Mouse (Mus musculus) 3134 (cell line): Measurements from ENCODE around the gene Rpl7a.
A peak's percentile ranks its signal among the peaks of the same experiment; 100 is the strongest.

ENCODE experiments used
- DNase-seq: peaks from one replicate; pipeline ENCODE4 v3.0.0-alpha.2; 2011; ENCODE audit warnings: low spot score; ENCODE audit not compliant: insufficient read length; ENCODE audit errors: extremely low read depth

The Rpl7a gene

GRCm38 (mm10) chr2:26913416-26914147, 3.0 kb downstream of the Rpl7a start:
- DNase-seq: no peak

DNA sequence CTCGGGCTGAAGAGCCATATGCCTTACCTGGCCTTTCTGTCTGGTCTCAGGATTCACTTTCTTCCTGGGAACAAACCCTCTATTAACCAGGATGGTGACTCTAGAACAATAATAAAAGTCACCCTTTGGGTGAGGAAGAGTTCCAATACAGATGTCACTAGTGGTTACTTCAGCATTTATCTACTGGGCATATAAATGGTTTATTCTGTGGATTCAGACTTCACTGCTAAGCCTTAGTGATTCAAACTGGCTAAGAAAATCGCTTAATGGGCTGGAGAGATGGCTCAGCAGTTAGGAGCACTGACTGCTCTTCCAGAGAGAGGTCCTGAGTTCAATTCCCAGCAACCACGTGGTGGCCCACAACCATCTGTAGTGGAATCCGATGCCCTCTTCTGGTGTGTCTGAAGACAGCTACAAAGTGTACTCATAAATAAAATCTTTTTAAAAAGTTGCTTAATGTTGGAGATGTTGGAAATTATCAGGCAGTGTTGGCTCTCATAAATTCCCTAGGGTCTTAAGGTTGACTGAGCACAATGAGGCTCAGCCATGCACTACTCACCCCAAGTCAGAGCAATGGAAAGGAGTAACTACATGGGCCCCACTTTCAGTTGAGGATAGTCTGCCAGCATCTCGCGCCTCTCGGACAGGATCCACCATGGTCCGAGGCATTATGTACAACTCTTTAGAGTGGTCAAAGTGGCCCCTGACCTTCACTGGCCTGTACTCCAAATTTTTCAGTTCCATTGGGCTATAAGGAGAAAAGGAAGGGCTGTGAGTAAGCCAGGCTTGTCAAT, 3.8 kb downstream of the Rpl7a start:
- no peak for DNase-seq

GRCm38 (mm10) chr2:26915927-26916728, 5.6 kb downstream of the Rpl7a start, which contains the start of the genes Surf2 and Surf1:
Gene Surf2 (plus strand): TSS chr2:26916367.
Gene Surf1 (minus strand): TSS chr2:26916530.
- DNase-seq: peak; percentile 87

GRCm38 (mm10) chr2:26916738-26917137, 6.2 kb downstream of the Rpl7a start:
- DNase-seq: no peak

GRCm38 (mm10) chr2:26919684-26920083, 9.1 kb downstream of the Rpl7a start:
- DNase-seq: no peak

DNA sequence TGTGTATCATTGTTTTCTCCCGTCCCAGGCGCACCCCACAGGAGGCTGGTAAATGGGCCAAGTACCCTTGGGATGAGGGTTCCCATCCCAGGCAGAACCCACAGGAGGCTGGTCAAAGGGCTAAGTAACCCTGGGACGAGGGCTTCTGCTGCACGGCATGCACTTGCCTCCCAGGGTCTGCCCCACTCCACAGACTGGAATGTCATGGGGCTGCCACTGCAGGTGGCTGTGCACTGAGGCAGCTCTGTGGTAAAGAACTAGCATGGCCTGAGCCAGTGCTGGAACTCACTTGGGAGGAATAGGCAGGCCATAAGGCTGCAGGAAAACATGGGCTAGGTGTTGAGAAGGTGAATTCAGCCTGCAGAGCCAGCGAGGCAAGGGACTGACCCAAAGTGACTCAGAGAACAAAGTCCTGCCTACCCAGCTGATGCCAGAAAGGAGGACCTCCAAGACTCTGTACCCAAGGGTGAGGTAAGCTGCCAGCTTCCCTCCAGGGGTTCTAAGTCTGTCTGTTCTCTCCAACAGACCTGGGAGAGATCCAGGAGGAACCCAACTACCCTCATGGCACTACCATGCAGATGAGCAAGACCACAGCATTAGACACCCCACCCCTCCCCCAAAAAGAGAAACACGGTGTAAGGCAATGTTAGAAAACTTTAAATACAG, 9.8 kb downstream of the Rpl7a start:
- DNase-seq: no peak

- DNase-seq: no peak
These were observed 11.2 kb downstream of the Rpl7a start for GRCm38 (mm10) chr2:26921784-26922183.

GRCm38 (mm10) chr2:26927745-26928476, 17.3 kb downstream of the Rpl7a start:
- no peak for DNase-seq

DNA sequence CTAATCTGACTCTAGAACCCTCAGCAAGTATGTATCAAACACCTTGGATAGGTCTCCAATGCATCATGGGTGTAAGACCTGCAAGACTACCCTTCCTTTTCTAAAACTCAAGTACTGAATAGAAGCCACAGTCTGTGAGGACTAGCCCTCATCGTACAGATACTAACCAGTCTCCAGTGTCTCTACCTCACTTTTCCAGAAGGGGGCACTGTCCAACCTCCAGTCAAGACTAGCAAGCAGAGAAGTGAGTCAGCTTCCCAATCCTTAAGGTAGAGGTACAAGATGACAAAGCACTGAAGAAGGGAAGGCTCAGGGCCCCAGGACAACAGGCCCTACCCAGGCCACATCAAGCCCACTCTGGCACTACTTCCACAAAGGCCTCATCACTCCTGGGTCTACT, 19.8 kb downstream of the Rpl7a start:
- DNase-seq: peak; percentile 44

DNA sequence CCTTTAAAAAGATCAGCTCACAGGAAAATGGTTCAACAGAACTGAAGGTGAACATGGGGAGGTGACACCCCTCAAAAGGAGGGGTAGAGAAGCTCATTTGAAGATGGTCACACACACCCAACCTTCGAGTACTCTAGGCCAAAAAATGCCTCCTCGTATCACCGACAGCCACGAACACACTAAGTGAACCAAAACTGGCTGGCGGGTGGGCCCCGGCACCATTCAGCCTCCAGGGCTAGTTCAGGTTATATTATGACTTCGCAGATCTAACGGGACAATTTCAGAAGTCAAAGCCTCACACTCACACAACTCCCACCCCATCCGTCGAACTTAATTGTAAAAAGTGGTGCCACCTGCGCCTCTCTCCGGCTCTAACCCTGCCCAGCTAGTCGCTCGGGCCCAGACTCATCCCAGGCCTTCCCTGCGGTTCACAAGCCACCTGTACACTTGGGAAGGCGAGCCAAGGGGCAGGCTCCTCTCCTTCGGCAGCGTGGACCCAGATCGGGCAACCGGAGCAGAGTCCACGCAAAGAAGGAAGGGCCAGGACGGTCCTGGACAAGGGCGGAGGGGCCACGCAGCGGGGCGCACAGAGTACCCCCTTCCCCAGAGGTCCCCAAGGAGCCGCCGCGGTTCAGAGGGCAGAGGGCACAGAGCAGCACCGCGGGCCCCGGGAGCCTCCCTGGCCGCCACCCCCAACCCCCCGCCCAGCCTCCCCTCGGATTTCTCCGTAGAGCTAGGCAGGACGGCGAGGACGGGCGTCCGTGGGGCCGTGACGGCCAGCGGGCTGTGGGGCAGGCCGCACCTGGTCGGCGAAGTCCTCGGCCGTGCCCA, 22.1 kb downstream of the Rpl7a start:
- DNase-seq: peak; percentile 61

DNA sequence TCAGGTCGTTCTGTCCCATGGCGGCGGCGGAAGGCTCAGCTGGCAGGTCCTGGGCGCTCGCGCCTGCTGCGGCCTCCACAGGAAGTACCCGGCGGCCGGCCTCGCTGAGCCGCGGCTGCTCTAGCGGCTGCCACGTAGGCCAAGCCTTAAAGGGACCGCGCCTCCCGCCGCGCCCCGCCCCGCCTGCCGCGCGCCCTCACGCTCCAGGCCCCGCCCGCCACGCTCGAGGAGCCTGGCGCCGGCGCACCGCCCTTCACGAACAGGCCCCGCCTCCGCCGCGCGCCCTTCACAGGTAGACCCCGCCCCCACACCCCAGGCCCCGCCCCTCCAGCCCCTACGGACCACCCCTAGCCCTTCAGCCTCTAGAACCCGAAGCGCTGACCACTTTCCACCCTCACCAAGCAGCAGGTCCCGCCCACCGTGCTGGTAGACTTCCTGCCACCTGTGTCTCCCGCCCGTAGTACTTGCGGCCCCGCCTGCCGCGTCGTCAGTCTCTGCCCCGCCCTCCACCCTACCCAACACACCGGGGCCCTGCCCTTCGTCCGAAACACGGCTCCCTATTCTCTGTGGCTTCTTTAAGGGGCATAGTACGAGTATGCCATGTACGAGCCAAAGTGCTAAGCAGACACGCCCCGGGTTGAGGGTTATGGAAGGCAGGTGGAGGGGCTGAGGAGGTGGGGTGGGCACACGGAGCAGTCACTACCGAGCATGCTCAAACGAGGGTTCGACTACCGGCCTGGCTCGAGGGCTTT, 22.9 kb downstream of the Rpl7a start, which contains the start of the genes Surf4 and Stkld1:
TSS of gene Surf4 (minus strand) at position 625 of the 752 bp plus-strand sequence.
TSS of gene Stkld1 (plus strand) at position 744 of the 752 bp plus-strand sequence.
- DNase-seq: peak; percentile 90

DNA sequence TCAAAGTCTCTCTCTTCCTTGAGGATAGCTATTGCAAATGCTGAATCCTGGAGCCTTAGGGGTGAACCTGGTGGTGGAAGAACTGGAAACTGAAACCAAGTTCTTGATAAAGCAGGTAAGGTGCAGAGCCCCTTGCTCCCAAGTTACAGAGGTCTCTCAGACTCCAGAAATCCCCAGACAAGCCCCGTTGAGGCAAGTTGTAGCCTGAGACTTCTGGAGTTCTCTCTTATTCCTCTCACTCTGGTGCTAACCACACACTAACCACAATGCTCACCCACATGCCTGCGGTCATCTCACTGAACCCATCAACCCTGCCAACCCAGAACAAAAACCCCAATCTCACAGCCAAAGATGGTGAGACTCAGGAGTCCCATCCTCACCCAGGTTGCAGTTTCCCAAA, 24.7 kb downstream of the Rpl7a start:
- DNase-seq: no peak

DNA sequence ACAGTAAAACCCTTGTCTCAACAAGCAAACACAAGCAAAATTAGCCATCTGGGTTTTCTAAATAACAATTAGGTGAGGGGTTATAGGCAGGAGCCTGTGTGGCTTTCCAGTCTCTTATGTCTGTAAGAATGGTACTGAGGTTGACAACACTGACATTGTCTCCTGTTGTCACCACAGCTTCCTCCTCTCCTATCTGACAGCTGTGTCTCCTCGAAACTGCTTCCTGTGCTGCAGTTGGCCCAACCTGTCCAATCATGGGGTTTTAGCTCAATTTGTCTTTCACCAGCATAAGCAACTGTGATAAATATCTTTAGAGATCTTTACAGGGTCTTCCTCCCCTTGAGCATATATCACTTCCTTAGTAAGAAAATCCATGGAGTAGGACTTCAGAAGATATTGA, 25.9 kb downstream of the Rpl7a start:
- no peak for DNase-seq

DNA sequence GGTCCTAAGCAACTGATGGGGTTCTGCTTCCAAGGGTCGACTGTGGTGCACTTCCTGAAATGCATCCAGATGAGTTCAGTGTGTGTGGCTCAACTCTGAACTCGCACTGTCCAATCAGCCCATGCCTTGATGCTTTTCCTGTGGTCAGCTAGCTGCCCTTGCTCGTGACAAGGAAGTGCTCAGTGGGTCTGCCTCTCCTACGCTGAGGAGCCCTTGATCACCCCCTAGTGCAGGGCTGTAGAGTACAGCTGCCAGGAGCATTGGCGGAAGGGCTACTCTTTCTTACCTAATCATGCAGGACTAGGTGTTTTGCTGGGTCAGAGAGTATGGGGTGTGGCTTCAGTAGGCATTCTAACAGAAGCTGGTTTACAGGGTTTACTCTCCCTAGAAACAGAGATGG, 31.0 kb downstream of the Rpl7a start:
- DNase-seq: no peak

GRCm38 (mm10) chr2:26943253-26943652, 32.7 kb downstream of the Rpl7a start:
- DNase-seq: no peak

DNA sequence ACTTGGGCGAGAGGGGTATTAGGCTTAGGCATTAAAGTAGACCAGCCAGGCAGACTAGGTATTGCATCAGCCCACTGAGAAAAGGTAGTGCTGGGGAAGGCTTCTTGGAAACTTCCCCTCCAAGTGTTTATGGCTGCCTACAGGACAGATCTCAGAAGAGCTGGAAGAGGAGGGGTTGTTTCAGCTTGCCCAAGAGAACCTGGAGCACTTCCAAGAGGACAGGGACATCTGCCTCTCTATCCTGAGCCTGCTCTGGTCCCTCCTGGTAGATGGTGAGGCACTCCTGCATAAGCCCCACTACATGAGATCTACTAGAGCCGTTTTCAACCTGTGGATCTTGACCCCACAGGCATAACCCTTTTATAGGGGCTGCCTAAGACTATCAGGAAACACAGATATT, 39.8 kb downstream of the Rpl7a start:
- no peak for DNase-seq

DNA sequence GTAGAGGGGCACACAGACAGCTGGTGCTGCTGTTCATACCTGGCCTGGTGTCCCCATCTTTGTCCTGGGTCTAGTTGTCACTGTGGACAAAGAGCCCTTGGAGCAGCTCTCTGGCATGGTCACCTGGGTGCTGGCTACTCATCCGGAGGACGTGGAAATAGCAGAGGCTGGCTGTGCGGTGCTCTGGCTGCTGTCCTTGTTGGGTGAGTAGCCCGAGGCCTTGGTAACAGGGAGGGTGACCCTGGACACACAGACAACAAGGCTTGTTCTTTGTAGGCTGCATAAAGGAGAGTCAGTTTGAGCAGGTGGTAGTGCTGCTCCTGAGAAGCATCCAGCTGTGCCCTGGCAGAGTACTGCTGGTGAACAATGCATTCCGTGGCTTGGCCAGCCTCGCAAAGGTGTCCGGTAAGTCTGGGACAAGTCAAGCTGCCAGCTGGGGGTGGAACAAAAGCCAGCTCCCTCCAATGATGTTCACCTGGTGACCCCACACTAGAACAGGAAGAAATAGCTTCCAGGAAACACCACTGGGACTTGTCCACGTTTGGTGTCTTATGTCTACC, 40.9 kb downstream of the Rpl7a start:
- no peak for DNase-seq

- DNase-seq: no peak
These were observed 41.6 kb downstream of the Rpl7a start for GRCm38 (mm10) chr2:26952193-26952592.
